In the genomic region with DNA sequence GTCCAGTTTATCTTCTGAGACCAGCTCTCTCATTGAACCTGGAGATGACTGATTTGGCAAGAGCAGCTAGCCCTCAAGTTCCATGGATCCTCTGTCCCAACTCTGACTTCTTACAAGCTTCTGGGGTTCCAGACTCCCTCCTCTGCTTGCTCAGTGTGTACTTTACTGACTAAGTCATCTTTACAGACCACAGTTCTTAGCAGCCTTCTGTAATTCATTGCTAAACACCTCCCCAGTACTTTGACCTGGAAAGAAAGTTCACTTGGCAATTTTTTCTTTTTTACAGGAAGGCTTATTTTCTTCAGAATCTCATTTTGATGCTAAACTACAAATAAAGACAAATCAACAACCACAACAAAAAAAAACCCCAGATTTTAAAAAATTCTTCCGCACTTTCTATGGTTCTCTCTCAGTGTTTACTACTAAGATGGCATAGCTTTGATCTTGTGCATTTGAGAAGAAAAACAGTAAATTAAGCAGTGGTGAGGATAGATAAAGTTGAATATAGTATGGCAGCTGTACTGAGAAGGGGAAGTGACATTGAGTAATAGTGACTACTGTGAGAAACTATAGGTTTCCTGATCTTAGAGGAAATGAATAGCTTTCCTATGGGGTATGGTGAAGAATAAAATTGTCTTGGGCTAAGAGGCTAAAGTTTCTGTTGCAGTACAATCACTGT, we compare ENCODE assay signal across 25 mouse cellular contexts.
DNase-seq lines count a peak whose midpoint lies in the region; ATAC-seq and TF ChIP-seq lines count a peak whose summit lies in the region.
"Had no signal": no experiment of that assay in that cellular context is flagged by ENCODE, and none has a peak within 500 bp of the region (broad histone marks: within the 10 kb centered on the region; RNA-seq: fewer than 3 reads in every experiment).

No protein-coding gene starts in this region.

- peaks cover 32% of the 10 kb centered on the region for H3K4me1 ChIP-seq in heart, embryonic 12.5 days (replicated peaks)
- peaks cover 29% of the 10 kb centered on the region for H3K4me1 ChIP-seq in kidney, adult 2 months (ENCODE audit: control insufficient read depth, insufficient read depth, low read length)
- H3K4me1 ChIP-seq in kidney, embryonic 14.5 days (ENCODE audit: control insufficient read depth, insufficient read depth, low read length) = peaks cover 12% of the 10 kb centered on the region
- H3K4me1 ChIP-seq in lung, adult 2 months (ENCODE audit: control insufficient read depth, insufficient read depth, low read length) = peaks cover 11% of the 10 kb centered on the region
- H3K4me1 ChIP-seq: embryonic facial prominence, embryonic 10.5 days had no signal

- TF ChIP-seq POLR2A in kidney, adult 2 months (IDR thresholded peaks at IDR 0.05; ENCODE audit: low read depth, low read length) = no peak
- no peak for TF ChIP-seq POLR2A in lung, adult 2 months (IDR thresholded peaks at IDR 0.05; ENCODE audit: borderline replicate concordance, extremely low read depth, low read depth, low read length)

- 0 out of 2 replicates have a peak, but pooled peaks cover 2% of the 10 kb centered on the region for H3K36me3 ChIP-seq in heart, embryonic 12.5 days
- H3K36me3 ChIP-seq in kidney, adult 2 months (ENCODE audit: control insufficient read depth, insufficient read depth, low read length) = no peaks in the 10 kb centered on the region
- H3K36me3 ChIP-seq in kidney, embryonic 14.5 days (ENCODE audit: control insufficient read depth, insufficient read depth, low read length) = no peaks in the 10 kb centered on the region
- H3K36me3 ChIP-seq: embryonic facial prominence, embryonic 10.5 days; hindbrain, embryonic 15.5 days; neural tube, embryonic 15.5 days had no signal

- H3K9ac ChIP-seq in heart, embryonic 12.5 days = no peak overlapping the region
- no peak overlapping the region for H3K9ac ChIP-seq in kidney, embryonic 14.5 days (ENCODE audit: low read depth, low read length)
- H3K9ac ChIP-seq: hindbrain, embryonic 15.5 days; liver, embryonic 14.5 days; neural tube, embryonic 15.5 days had no signal

- no peak overlapping the region for H3K4me3 ChIP-seq in heart, embryonic 12.5 days
- H3K4me3 ChIP-seq in kidney, adult 2 months (ENCODE audit: insufficient read depth, low read depth, low read length) = no peak overlapping the region
- no peak overlapping the region for H3K4me3 ChIP-seq in kidney, embryonic 14.5 days (ENCODE audit: low read length)
- H3K4me3 ChIP-seq in lung, adult 2 months (replicated peaks; ENCODE audit: extremely low read depth, low read depth, low read length) = no peak overlapping the region
- H3K4me3 ChIP-seq: embryonic facial prominence, embryonic 10.5 days; hindbrain, embryonic 15.5 days; left cerebral cortex, adult 2 months; neural tube, embryonic 15.5 days had no signal

- H3K9me3 ChIP-seq in heart, embryonic 12.5 days (replicated peaks) = no peaks in the 10 kb centered on the region
- no peaks in the 10 kb centered on the region for H3K9me3 ChIP-seq in kidney, embryonic 14.5 days (ENCODE audit: control insufficient read depth, low read length)
- H3K9me3 ChIP-seq: embryonic facial prominence, embryonic 10.5 days; hindbrain, embryonic 15.5 days; neural tube, embryonic 15.5 days had no signal

- H3K27me3 ChIP-seq in heart, embryonic 12.5 days (replicated peaks) = no peaks in the 10 kb centered on the region
- H3K27me3 ChIP-seq in kidney, adult 2 months (replicated peaks; ENCODE audit: control insufficient read depth, insufficient read depth, low read length) = no peaks in the 10 kb centered on the region
- no peaks in the 10 kb centered on the region for H3K27me3 ChIP-seq in kidney, embryonic 14.5 days (ENCODE audit: control insufficient read depth, insufficient read depth, low read length)
- H3K27me3 ChIP-seq: hindbrain, embryonic 15.5 days; neural tube, embryonic 15.5 days had no signal

- ATAC-seq in heart, embryonic 12.5 days (ENCODE audit: insufficient number of reproducible peaks, low FRiP score) = no peak
- ATAC-seq in kidney, embryonic 14.5 days (ENCODE audit: low FRiP score, low TSS enrichment) = no peak
- no peak for ATAC-seq in inflammation-experienced regulatory T-cells, adult 6 months
- ATAC-seq: CD4-positive, CD25-positive, alpha-beta regulatory T cell, adult 4 months; midbrain, embryonic 16.5 days had no signal

- DNase-seq in heart, adult 18-20 months = no peak
- peak; percentile 85 for DNase-seq in kidney, adult 2 months
- DNase-seq in lung, adult 2 months = peak; percentile 2
- DNase-seq in lung, postnatal 14 days = no peak
- peak; percentile 43 for DNase-seq in yolk sac, embryonic 10.5 days (ENCODE audit: low spot score)
- DNase-seq: adrenal gland, postnatal 25 days; cerebellum, adult 11-12 months; cerebellum, postnatal 36 days; heart, postnatal 14 days; layer of hippocampus, adult 9-11 months; left cerebral cortex, postnatal 4 days; lung, postnatal 10 days; right cerebral cortex, postnatal 14 days; spleen, adult 18-20 months; thymus, postnatal 4 days had no signal

- no peak overlapping the region for H3K4me2 ChIP-seq in heart, embryonic 12.5 days
- H3K4me2 ChIP-seq in kidney, embryonic 14.5 days (replicated peaks; ENCODE audit: low read depth, low read length) = no peak overlapping the region
- H3K4me2 ChIP-seq: hindbrain, embryonic 15.5 days; neural tube, embryonic 15.5 days had no signal

- peak overlapping the region; percentile 25; the same call in 1 of the 2 replicates for H3K27ac ChIP-seq in heart, embryonic 12.5 days (ENCODE audit: poor library complexity, severe bottlenecking)
- H3K27ac ChIP-seq in kidney, adult 2 months (ENCODE audit: insufficient read depth, low read depth, low read length) = peak overlapping the region; percentile 91
- no peak overlapping the region for H3K27ac ChIP-seq in kidney, embryonic 14.5 days (ENCODE audit: low read depth, low read length)
- H3K27ac ChIP-seq: embryonic facial prominence, embryonic 10.5 days; hindbrain, embryonic 15.5 days; left cerebral cortex, adult 2 months; liver, embryonic 14.5 days; neural tube, embryonic 15.5 days had no signal

- no peak for TF ChIP-seq CTCF in kidney, adult 2 months (conservative IDR thresholded peaks at IDR 0.05; ENCODE audit: insufficient read depth, insufficient read length, low read depth, low read length)
- no peak for TF ChIP-seq CTCF in lung, adult 2 months (IDR thresholded peaks at IDR 0.05; ENCODE audit: insufficient read depth, low read length)

- WGBS in heart, embryonic 12.5 days = 83% methylated on average over 1 of the region's 1 CpGs
- 65% methylated on average over 1 of the region's 1 CpGs for WGBS in kidney, adult 2 months
- WGBS in kidney, embryonic 14.5 days = 87% methylated on average over 1 of the region's 1 CpGs
- 79% methylated on average over 1 of the region's 1 CpGs for WGBS in lung, adult 2 months

Comparison
In these comparisons a context has a peak if more than half of its experiments do, and no peak if none do; other contexts are left out.
1. DNase-seq: peak in kidney, adult 2 months (single experiment), lung, adult 2 months (single experiment) and yolk sac, embryonic 10.5 days (single experiment); none in heart, adult 18-20 months (0 of 2) and lung, postnatal 14 days (single experiment).